Mouse (Mus musculus) Patski (cell line): ENCODE results near the gene Kantr. TPM values are rescaled to one million over a fixed set of nuclear protein-coding genes. Genes with fewer than 3 reads are reported as not detected.

Experiments used
- ATAC-seq: fragments of 100-300 bp; one replicate; pipeline ENCODE4 v1.8.0; 2021
- CTCF ChIA-PET: fragments of 350-600 bp; sonication (Branson Sonifier 250); formaldehyde crosslinking; loops from one replicate; lab custom pipeline; 2022; ENCODE audit warnings: inconsistent platforms; lab: Charles Lee
- POLR2A ChIA-PET: fragments of 350-600 bp; sonication (Branson Sonifier 250); formaldehyde crosslinking; loops from one replicate; lab custom pipeline; 2022; ENCODE audit warnings: antibody characterized with exemption, inconsistent platforms; lab: Charles Lee
- DNase-seq: peaks from one replicate; pipeline ENCODE4 v3.0.0-alpha.2; 2011; ENCODE audit warnings: low read depth, low spot score
- H3K27me3 ChIP-seq: fragments of 371-371 bp; one replicate; pipeline ENCODE4 v1.5.1; 2021
- CTCF ChIP-seq: fragments of 100-300 bp; IDR thresholded peaks from one replicate; pipeline ENCODE4 v1.5.1; 2021
- in situ Hi-C: fragments of 300-500 bp; cut with MboI; formaldehyde crosslinking; loops from 3 replicates; pipeline ENCODE4 v1.11.1; 2018; ENCODE audit warnings: low pct_unique_long_range_greater_than_20kb, mixed read lengths
- polyA plus RNA-seq: library from polyadenylated mRNA; unstranded; gene quantifications from one replicate; pipeline ENCODE4 v1.2.3, GENCODE M21; 2021

The Kantr gene
- polyA plus RNA-seq: 11.1 TPM

- DNase-seq (peak; percentile 28), ATAC-seq (peak; percentile 98)
- peaks cover 12% of the 10 kb centered on the region for H3K27me3 ChIP-seq
- ChIA-PET CTCF (interaction anchor here (1.4 kb wide), 1 partner anchor 10 kb away, joined by 3 read pairs; no protein-coding TSS in a partner anchor), POLR2A (no interaction called here)
- TF ChIP-seq CTCF: no peak
- in situ Hi-C loops: loop anchor here (25.0 kb wide), 1 partner anchor 315 kb away; the partner anchor contains the start of genes Hsd17b10, Ribc1 and Smc1a
Observed at GRCm38 (mm10) chrX:152326996-152327688, at the start of gene Kantr. Gene Kantr, minus strand, starts transcription at chrX:152327495.

- POLR2A ChIA-PET: no interaction called here
- ATAC-seq: peak; percentile 51
- DNase-seq: no peak
- in situ Hi-C loops: no loop called here
- peaks cover 64% of the 10 kb centered on the region for H3K27me3 ChIP-seq
- TF ChIP-seq CTCF: no peak
- CTCF ChIA-PET: no interaction called here
Observed at GRCm38 (mm10) chrX:152368397-152369273, 41.3 kb upstream of the Kantr start, which contains the start of gene Gpr173. Gene Gpr173, minus strand, starts transcription at chrX:152368704.

- CTCF ChIA-PET: no interaction called here
- no peak for ATAC-seq
Observed at GRCm38 (mm10) chrX:152368054-152368396, 40.7 kb upstream of the Kantr start.

DNA sequence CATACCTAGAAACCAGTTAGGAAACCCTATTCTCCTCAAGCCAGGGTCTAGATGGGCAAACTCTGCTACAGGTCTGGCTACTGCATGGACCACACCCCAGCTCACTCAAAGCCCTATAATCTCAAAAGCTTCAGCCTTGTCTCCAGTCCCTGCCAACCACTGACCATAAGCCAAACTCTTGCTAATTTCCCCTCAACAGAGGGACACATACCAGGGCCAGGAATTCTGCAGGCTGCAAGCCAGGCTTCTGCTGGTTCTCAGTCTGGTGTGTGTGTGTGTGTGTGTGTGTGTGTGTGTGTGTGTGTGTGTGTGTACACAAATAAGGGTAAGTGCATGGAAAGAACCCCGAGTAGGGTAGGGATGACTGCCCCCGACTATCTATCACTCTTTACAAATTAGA is 39.1 kb upstream of the Kantr start:
- ChIA-PET CTCF (no interaction called here), POLR2A (no interaction called here)
- TF ChIP-seq CTCF: no peak
- in situ Hi-C loops: no loop called here
- no peak for DNase-seq
- H3K27me3 ChIP-seq: peaks cover 68% of the 10 kb centered on the region
- ATAC-seq: no peak

More at GRCm38 (mm10) chrX:152368054-152368396, 40.7 kb upstream of the Kantr start:
- POLR2A ChIA-PET: no interaction called here
- in situ Hi-C loops: no loop called here
- no peak for DNase-seq
- H3K27me3 ChIP-seq: peaks cover 67% of the 10 kb centered on the region
- TF ChIP-seq CTCF: no peak

DNA sequence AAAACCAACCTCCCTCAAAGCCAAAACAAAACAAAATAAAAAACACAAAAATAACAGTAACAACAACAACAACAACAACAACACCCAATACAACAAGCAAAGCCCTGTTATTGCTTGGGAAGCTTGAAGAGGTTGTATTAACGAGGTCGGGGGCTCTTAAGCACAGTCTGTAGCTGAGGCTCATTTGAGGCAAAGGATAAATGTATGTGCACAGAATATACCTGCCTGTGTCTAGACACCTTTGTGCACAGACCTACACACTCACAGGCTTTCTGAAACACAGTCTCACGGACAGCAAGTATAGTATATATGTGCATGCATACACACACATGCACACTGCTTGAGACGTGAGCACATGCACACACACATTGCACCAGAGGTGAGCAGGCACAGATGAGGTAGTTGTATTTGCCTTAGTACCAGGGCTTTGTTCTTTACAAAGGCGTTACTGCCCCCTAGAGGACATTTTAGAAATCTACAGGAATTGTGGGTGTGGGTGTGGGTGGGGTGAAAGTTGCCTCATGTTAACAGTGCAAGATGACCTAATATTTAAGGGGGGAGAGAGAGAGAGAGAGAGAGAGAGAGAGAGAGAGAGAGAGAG is 25.4 kb upstream of the Kantr start:
- in situ Hi-C loops: no loop called here
- ATAC-seq (peak; percentile 71), DNase-seq (peak; percentile 22)
- CTCF ChIA-PET: no interaction called here
- H3K27me3 ChIP-seq: peaks cover 63% of the 10 kb centered on the region
- POLR2A ChIA-PET: interaction anchor here (0.7 kb wide), 1 partner anchor 1207 kb away, joined by 4 read pairs; no protein-coding TSS in a partner anchor
- peak; percentile 62 for TF ChIP-seq CTCF

- H3K27me3 ChIP-seq: peaks cover 61% of the 10 kb centered on the region
- CTCF ChIA-PET: no interaction called here
- in situ Hi-C loops: loop anchor here (25.0 kb wide), 1 partner anchor 335 kb away; the partner anchor contains the start of genes Hsd17b10, Ribc1 and Smc1a
- TF ChIP-seq CTCF: no peak
- no peak for ATAC-seq
- DNase-seq: no peak
- POLR2A ChIA-PET: no interaction called here
Observed at GRCm38 (mm10) chrX:152347041-152347440, 19.7 kb upstream of the Kantr start.

GRCm38 (mm10) chrX:152346587-152346986 is 19.3 kb upstream of the Kantr start:
- DNase-seq (no peak), ATAC-seq (no peak)
- ChIA-PET CTCF (no interaction called here), POLR2A (no interaction called here)
- H3K27me3 ChIP-seq: peaks cover 56% of the 10 kb centered on the region
- no peak for TF ChIP-seq CTCF
- in situ Hi-C loops: loop anchor here (25.0 kb wide), 1 partner anchor 334 kb away; the partner anchor contains the start of genes Hsd17b10, Ribc1 and Smc1a

- in situ Hi-C loops: loop anchor here (25.0 kb wide), 1 partner anchor 331 kb away; the partner anchor contains the start of genes Hsd17b10, Ribc1 and Smc1a
- ChIA-PET POLR2A (no interaction called here), CTCF (interaction anchor here (0.6 to 1.9 kb wide), 2 partner anchors 10 to 11 kb away, joined by 3 to 5 read pairs; no protein-coding TSS in a partner anchor)
- ATAC-seq (no peak), DNase-seq (no peak)
- peaks cover 33% of the 10 kb centered on the region for H3K27me3 ChIP-seq
- TF ChIP-seq CTCF: no peak
Observed at GRCm38 (mm10) chrX:152342903-152343302, 15.6 kb upstream of the Kantr start.

DNA sequence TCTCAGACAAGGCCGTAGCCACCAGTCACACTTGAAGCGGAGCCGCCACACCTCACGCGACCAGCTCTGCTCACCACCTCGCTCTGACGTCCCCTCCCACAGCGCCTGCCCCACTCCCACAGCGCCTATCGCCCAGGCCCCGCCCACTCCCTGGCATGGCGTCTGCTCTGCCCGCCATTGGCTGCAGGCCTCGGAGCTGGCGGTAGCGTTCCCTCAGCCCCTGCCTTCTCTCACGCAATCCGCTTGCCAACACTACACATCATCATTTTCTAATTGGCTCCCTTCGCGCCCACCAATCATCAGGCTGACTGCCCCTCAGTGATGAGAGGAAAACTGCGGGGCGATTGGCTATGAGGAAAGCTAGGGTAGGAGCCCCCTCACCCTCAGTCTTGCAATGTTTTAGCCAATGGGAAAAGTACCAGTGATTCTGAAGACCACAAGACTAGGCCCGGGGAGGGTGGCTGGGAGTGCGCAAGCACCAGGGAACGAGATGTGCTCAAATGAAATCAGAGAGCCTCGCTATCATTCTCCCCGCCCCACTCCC is 15.1 kb upstream of the Kantr start, which contains the start of gene Tspyl2:
Gene Tspyl2, minus strand, starts transcription at position 68 of the 544 bp plus-strand sequence.
- peak; percentile 96 for ATAC-seq
- ChIA-PET CTCF (interaction anchor here (0.6 to 1.9 kb wide), 2 partner anchors 10 to 12 kb away, joined by 3 to 5 read pairs; no protein-coding TSS in a partner anchor), POLR2A (no interaction called here)
- peak; percentile 68 for DNase-seq
- in situ Hi-C loops: loop anchor here (25.0 kb wide), 1 partner anchor 330 kb away; the partner anchor contains the start of genes Hsd17b10, Ribc1 and Smc1a
- H3K27me3 ChIP-seq: peaks cover 30% of the 10 kb centered on the region
- no peak for TF ChIP-seq CTCF
